Mouse (Mus musculus) CH12F3 (cell line): ENCODE measurements around the gene Plpp1.

Experiments used
- in situ Hi-C: fragments of 300-500 bp; cut with MboI; formaldehyde crosslinking; loops from 2 replicates; pipeline ENCODE4 v1.14.3; 2020; ENCODE audit warnings: low sequenced_read_pairs

The Plpp1 gene

GRCm38 (mm10) chr13:112772861-112773260 lies 27.7 kb upstream of the Plpp1 start:
- in situ Hi-C loops: no loop called here

DNA sequence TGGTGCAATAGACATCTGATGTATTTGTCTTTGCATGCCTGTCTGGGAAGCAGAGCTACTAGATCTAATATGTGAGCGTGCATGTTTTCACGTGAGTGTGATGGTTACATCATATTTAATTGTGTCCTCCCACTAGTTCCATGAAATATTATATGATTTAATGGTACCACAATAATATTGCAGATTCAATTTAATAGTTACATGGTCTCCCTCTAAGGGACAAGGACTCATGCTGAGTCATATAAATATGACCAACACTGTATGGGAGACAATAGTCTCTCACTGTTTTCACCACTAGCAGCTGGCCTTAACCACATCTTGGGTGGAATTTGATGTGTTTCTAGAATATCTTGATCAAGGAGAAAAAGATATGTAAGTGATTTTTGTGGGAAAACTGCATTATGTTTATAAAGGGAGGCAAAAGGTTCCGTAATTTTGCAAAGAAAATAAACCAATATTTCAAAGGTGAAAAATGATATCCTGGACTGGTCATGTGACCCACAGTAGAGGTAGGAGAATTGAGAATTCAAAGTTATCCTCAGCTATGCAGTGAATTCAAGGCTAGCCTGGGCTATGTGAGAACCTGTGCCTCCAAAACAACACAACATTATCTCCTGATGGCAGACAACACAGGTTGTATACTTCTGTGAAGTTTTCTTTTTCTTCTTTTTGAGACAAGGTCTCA lies 26.5 kb upstream of the Plpp1 start:
- in situ Hi-C loops: no loop called here

DNA sequence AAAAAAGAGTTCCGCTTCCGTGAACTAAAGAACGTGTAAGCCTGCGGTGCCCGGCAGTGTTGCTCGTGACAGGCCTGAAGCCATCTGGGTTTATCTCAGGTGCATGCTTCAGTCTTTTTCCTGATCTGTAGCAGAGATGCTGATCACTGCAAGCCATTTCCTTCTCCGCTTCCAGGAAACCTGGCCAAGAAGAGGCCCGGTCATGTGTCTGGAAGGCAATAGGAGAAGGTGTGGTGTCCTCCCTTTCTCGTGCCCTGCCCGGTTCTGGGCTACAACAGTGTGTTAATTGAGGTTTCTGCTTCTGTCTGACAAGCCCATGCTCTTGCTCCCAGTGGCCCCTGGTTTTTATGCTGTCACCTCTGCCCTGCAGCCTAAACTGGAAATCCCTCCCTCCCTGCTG lies 24.7 kb upstream of the Plpp1 start:
- in situ Hi-C loops: no loop called here

DNA sequence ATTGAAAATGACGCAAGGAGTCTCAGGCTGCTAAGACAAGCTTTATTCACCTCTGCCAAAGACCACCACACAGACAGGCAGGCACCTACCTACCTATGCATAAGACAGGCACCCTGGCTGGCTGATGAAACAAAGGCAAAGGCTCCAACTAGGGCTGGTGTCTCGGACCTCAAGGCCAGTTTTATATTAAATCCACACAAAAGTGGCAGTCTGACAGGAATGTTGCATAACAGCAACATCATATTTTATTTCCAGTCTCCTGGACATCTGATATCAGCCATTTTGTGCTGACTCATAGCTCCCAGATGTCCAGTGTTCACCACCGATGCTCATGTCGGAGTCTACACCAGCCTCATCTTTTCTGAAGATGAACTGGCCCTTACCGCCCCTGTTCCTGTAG lies 22.2 kb upstream of the Plpp1 start:
- in situ Hi-C loops: no loop called here

GRCm38 (mm10) chr13:112785305-112785704 lies 15.3 kb upstream of the Plpp1 start:
- in situ Hi-C loops: no loop called here

DNA sequence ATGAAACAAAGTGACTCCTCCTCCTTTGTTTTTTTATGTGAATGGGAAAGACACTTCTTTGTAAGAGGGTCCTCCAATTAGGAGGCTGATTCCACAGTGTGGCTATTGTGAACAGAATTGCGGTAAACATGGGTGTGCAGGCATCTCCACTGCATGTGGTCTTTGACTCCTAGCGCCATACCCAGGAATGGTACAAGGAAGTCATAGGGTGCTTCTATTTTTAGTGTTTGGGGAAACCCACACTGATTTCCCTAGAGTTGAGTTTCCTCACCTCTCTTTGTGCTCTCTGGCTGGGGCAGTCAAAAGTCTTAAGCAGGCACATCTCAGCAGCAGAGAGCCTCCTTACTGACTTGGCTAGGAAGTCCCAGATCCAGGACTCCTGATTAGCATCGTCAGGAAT lies 14.4 kb upstream of the Plpp1 start:
- in situ Hi-C loops: no loop called here

GRCm38 (mm10) chr13:112786942-112787533 lies 13.6 kb upstream of the Plpp1 start:
- in situ Hi-C loops: no loop called here

GRCm38 (mm10) chr13:112790774-112791173 lies 9.8 kb upstream of the Plpp1 start:
- in situ Hi-C loops: no loop called here

GRCm38 (mm10) chr13:112791906-112792305 lies 8.7 kb upstream of the Plpp1 start:
- in situ Hi-C loops: no loop called here

DNA sequence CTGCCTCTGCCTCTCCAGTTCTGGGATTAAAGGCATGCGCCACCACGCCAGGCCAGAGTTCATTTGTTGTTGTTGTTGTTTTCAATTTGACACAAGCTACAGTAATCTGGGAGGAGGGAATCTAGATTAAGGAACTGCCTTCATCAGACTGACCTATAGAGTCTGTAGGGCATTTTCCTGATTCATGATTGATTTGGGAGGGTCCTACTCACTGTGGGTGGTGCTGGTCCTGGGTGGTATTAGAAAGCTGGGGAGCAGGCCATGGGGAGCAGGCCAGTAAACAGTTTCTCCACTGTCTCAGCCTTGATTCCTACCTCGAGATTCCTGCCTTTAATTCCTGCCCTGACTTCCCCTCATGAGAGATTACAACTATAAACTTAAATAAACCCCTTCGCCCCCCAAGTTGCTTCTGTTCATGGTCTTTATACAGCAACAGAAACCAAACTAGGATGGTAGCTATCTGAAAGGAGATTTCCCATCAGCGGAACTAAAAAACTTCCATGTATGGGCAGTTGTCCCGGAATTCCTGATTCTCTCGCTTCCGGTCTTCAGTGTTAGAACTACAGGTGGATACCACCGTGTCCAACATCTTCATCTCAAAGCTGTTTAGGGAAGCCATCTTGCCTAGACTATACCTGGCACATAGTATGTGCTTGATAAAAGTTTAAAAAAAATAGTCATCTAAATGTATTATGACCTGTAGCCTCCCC lies 2.2 kb upstream of the Plpp1 start:
- in situ Hi-C loops: no loop called here

DNA sequence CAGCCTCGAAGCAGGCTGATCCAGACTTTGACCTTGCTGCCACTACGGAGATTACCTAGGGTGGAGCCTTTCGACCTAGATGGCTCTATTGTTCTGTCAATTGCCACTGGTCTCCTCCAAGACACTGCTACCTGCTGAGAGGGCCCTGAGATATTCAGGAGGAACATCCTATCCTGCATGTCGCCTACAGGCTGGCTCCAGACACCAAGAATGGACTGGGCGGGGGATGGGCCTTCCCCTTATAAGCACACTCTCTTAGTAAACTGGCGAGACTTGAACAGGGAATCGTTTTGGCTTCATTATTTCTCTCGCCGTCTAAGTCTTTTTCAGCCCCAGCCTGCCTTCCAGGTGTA lies 1.7 kb upstream of the Plpp1 start:
- in situ Hi-C loops: no loop called here

DNA sequence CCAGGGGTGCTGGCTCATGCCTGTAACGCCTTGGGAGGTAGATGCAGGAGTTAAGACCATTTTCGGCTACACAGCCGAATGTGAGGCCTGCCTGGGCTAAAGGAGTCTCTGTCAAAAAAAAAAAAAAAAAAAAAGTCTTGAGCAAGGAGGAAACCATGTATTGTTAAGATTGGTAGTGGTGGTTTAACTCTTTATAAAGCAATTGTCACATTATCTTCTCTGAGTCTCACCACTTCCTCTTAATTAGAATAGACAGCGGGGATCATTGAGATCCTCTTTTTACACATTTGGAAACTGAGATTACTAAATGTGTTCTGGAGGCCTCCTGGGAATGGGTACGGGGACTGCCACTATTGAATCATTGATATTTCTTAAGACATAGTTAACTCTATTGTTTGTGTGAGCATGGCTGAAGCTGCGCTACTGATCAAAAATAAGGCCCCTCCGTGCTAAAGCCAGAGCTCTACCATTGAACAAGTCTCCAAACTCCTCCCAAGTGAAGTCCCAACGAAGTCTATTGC lies 811 bp upstream of the Plpp1 start:
- in situ Hi-C loops: no loop called here

GRCm38 (mm10) chr13:112801381-112802004 lies 901 bp downstream of the Plpp1 start:
- in situ Hi-C loops: no loop called here

DNA sequence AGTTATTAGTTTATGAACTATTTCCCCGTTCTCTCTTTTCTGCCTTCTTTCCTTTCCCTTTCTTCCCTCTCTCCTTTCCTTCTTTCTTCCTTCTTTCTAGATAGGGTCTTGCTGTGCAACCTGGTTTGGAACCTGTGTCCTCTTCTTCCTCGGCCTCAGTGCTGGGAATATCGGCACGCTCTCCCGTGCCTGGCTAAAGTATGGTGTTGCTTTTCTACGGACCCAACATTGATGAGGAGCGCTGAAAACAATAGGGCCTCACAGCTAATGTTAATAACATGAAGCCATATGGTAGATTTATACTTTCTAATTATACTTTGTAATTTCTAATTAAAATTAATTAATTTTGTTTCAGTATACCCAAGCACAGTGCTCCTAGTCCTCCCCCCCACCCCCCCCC lies 2.5 kb downstream of the Plpp1 start:
- in situ Hi-C loops: no loop called here

DNA sequence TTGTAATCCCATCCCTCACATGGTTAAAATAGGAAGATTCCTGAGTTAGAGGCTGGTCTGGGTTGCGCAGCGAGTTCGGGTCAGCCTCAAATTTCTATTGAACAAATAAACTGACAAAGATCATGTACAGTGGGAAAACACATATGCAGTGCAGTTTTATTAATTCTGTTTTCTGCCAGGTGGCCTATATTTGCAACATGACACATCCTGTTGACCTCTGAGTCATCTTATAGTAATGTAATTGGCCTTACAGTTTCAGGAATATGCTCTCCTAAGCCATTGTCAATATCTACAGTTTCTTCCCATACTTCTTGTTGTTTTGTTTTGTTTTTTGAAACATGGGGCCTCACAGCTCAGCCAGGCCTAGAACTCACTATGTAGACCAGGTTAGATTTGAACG lies 3.1 kb downstream of the Plpp1 start:
- in situ Hi-C loops: no loop called here

GRCm38 (mm10) chr13:112805529-112805928 lies 4.9 kb downstream of the Plpp1 start:
- in situ Hi-C loops: no loop called here

GRCm38 (mm10) chr13:112807936-112808667 lies 7.5 kb downstream of the Plpp1 start:
- in situ Hi-C loops: no loop called here

DNA sequence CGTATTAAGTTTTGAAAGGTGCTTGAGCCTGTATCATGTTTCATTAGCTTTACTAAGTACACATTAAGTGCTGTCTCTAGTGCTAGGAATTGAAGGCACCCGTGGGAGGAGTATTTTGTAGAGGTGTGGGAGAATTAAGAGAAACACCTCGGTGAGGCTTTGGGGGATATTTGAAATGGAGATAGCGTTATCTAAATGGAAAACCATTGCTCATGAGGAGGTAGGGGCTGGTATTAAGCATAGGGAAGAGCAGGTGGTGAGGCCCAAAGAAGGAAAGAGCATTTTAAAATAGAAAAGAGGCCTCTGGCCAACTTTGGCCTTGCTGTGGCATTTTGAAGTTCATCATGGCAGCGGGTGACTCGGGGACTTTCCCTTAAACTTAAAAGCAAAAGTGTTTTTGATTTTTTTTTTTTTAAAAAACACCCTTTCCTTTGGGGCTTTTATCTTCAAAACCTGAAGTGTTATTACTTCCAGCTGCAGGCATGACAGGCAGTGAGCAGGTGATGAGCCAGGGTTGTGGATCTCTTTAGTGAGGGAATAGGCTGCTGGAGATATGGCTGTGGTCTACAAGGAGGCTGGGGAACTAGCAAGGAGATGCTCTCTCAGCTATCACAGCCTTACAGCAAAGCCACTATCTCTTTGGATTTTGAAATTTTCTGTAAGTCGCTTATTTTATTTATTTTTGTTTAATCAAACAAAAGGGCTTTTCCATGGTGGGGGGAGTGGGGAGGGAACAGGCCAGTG lies 9.1 kb downstream of the Plpp1 start:
- in situ Hi-C loops: no loop called here

GRCm38 (mm10) chr13:112810248-112810645 lies 9.7 kb downstream of the Plpp1 start:
- in situ Hi-C loops: no loop called here

- in situ Hi-C loops: no loop called here
These were observed 10.2 kb downstream of the Plpp1 start for GRCm38 (mm10) chr13:112810751-112811150.
